Comparison of ENCODE assay signal across 8 mouse cellular contexts in the genomic region with DNA sequence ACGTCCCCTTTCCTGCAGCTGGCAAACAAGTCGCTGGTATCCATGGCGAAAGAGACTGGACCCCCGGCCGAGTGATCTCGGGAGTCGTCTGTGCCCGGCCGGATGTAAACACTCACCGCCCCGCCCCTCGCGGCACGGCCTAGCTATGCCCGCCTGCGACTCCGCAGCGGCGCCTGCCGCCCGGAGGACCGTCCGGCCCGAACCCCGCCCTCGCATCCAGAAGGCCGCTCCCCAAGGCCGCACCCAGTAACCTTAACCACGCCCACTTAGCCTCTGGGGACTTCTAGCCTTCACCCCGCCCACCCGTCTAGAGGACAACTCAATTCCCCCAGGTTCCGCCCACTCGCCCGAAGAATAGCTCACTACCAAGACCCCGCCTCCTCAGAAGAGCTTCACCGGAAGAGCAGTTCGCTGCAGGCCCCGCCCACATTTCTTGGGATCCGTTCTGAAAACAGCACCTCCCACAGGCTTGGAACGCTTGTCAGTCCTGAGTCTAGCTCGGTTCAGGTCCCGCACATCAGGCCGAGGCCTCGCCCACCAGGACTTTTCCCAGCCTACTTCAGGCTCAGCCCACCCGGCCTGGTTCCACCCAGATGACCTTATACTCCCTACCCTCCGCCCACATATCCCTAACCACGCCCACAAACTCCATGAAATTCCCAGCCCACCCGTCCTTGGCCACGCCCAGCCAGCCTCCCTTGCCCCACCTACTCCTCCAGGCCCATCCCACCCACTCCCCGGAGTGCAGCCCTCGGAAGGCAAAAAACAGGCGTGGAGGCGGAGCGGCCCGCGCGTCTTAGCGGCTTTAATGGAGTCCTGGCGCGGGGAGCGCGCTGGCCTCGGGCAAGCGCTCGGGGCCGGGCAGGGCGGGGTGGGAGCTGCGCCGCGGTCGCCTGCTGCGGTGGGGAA. TPM values are rescaled to one million over a fixed set of nuclear protein-coding genes. Genes with fewer than 3 reads are reported as not detected.
A peak's percentile ranks its signal among the peaks of the same experiment; 100 is the strongest.
DNase-seq lines count a peak whose midpoint lies in the region; ATAC-seq and TF ChIP-seq lines count a peak whose summit lies in the region.

Gene Abtb1, minus strand, starts transcription at position 204 of the 909 bp plus-strand sequence.

- peak; percentile 66 for TF ChIP-seq CTCF in kidney, postnatal 0 days (IDR thresholded peaks at IDR 0.05; ENCODE audit: low read depth)

- H3K27me3 ChIP-seq in heart, embryonic 12.5 days (replicated peaks): no peaks in the 10 kb centered on the region
- H3K27me3 ChIP-seq in kidney, postnatal 0 days (ENCODE audit: insufficient read depth, low read length): no peaks in the 10 kb centered on the region
- H3K27me3 ChIP-seq in liver, embryonic 11.5 days (replicated peaks; ENCODE audit: control insufficient read depth, insufficient read depth, low read length): no peaks in the 10 kb centered on the region
- H3K27me3 ChIP-seq in stomach, embryonic 14.5 days (ENCODE audit: control insufficient read depth, insufficient read depth, low read length): no peaks in the 10 kb centered on the region

- H3K27ac ChIP-seq in heart, embryonic 12.5 days (ENCODE audit: poor library complexity, severe bottlenecking): peak within 1 kb of the TSS; percentile 89
- H3K27ac ChIP-seq in kidney, postnatal 0 days: peak within 1 kb of the TSS; percentile 93
- peak within 1 kb of the TSS; percentile 70 for H3K27ac ChIP-seq in liver, embryonic 11.5 days (ENCODE audit: low read depth, low read length)
- H3K27ac ChIP-seq in stomach, embryonic 14.5 days (ENCODE audit: low read length): peak within 1 kb of the TSS; percentile 77

- peak; percentile 78 for ATAC-seq in erythroid progenitor cell, adult 5-6 weeks (replicated peaks; ENCODE audit: low FRiP score, poor library complexity, severe bottlenecking)
- peak; percentile 95 for ATAC-seq in heart, embryonic 12.5 days (ENCODE audit: insufficient number of reproducible peaks, low FRiP score)
- peak; percentile 96 for ATAC-seq in kidney, postnatal 0 days (replicated peaks; ENCODE audit: low FRiP score, low read depth)
- ATAC-seq in liver, embryonic 11.5 days (replicated peaks; ENCODE audit: low FRiP score): peak; percentile 90
- peak; percentile 97 for ATAC-seq in stomach, embryonic 14.5 days (ENCODE audit: insufficient number of reproducible peaks, insufficient read depth, low FRiP score, low read depth)

- H3K36me3 ChIP-seq in heart, embryonic 12.5 days: peaks cover 25% of the 10 kb centered on the region
- peaks cover 24% of the 10 kb centered on the region for H3K36me3 ChIP-seq in kidney, postnatal 0 days (ENCODE audit: insufficient read depth, low read length)
- peaks cover 5% of the 10 kb centered on the region for H3K36me3 ChIP-seq in liver, embryonic 11.5 days (ENCODE audit: control insufficient read depth, insufficient read depth, low read length)
- peaks cover 18% of the 10 kb centered on the region for H3K36me3 ChIP-seq in stomach, embryonic 14.5 days (ENCODE audit: control insufficient read depth, insufficient read depth, low read length)

- H3K4me1 ChIP-seq in heart, embryonic 12.5 days (replicated peaks): peaks cover 20% of the 10 kb centered on the region
- H3K4me1 ChIP-seq in kidney, postnatal 0 days (replicated peaks; ENCODE audit: insufficient read depth, low read length): peaks cover 8% of the 10 kb centered on the region
- peaks cover 13% of the 10 kb centered on the region for H3K4me1 ChIP-seq in liver, embryonic 11.5 days (replicated peaks; ENCODE audit: control insufficient read depth, insufficient read depth, low read length)
- H3K4me1 ChIP-seq in stomach, embryonic 14.5 days (ENCODE audit: control insufficient read depth, insufficient read depth, low read length): peaks cover 17% of the 10 kb centered on the region

- DNase-seq in CD4-positive helper T cell, adult 2 months (ENCODE audit: low read depth, low spot score): peak; percentile 99
- DNase-seq in brain, embryonic 18.5 days (ENCODE audit: low read depth, low spot score): peak; percentile 98
- DNase-seq in kidney, postnatal 0 days (ENCODE audit: low spot score): peak; percentile 100
- peak; percentile 98 for DNase-seq in liver, embryonic 11.5 days (ENCODE audit: low spot score)
- DNase-seq in naive thymus-derived CD4-positive, alpha-beta T cell, adult 2 months (ENCODE audit: low read depth): peak; percentile 99

- peak within 1 kb of the TSS; percentile 89 for H3K4me3 ChIP-seq in heart, embryonic 12.5 days
- peak within 1 kb of the TSS; percentile 69 for H3K4me3 ChIP-seq in kidney, postnatal 0 days (replicated peaks; ENCODE audit: low read depth, low read length)
- peak within 1 kb of the TSS; percentile 84 for H3K4me3 ChIP-seq in liver, embryonic 11.5 days (ENCODE audit: low read depth, low read length)
- H3K4me3 ChIP-seq in stomach, embryonic 14.5 days (ENCODE audit: low read depth, low read length): peak within 1 kb of the TSS; percentile 80

- WGBS in heart, embryonic 12.5 days: under 1% methylated on average over 69 of the region's 72 CpGs
- under 1% methylated on average over 72 of the region's 72 CpGs for WGBS in kidney, postnatal 0 days
- WGBS in liver, embryonic 11.5 days: under 1% methylated on average over 68 of the region's 72 CpGs
- under 1% methylated on average over 67 of the region's 72 CpGs for WGBS in stomach, embryonic 14.5 days

- H3K9ac ChIP-seq in heart, embryonic 12.5 days: peak within 1 kb of the TSS; percentile 94
- H3K9ac ChIP-seq in kidney, postnatal 0 days (ENCODE audit: low read depth, low read length): peak within 1 kb of the TSS; percentile 82
- H3K9ac ChIP-seq in liver, embryonic 11.5 days (ENCODE audit: low read depth, low read length): peak within 1 kb of the TSS; percentile 85
- H3K9ac ChIP-seq in stomach, embryonic 14.5 days (replicated peaks; ENCODE audit: low read depth, low read length): peak within 1 kb of the TSS; percentile 80

- H3K4me2 ChIP-seq in heart, embryonic 12.5 days: peak within 1 kb of the TSS; percentile 96
- H3K4me2 ChIP-seq in kidney, postnatal 0 days (ENCODE audit: low read length): peak within 1 kb of the TSS; percentile 95
- H3K4me2 ChIP-seq in liver, embryonic 11.5 days: peak within 1 kb of the TSS; percentile 93
- peak within 1 kb of the TSS; percentile 85 for H3K4me2 ChIP-seq in stomach, embryonic 14.5 days (replicated peaks; ENCODE audit: low read depth, low read length)

- H3K9me3 ChIP-seq in heart, embryonic 12.5 days (replicated peaks): no peaks in the 10 kb centered on the region
- H3K9me3 ChIP-seq in kidney, postnatal 0 days (replicated peaks; ENCODE audit: low read length): no peaks in the 10 kb centered on the region
- H3K9me3 ChIP-seq in liver, embryonic 11.5 days (ENCODE audit: control insufficient read depth, low read length): no peaks in the 10 kb centered on the region
- no peaks in the 10 kb centered on the region for H3K9me3 ChIP-seq in stomach, embryonic 14.5 days (ENCODE audit: control insufficient read depth, low read depth, low read length)

RNA-seq across cellular contexts. Expression of gene Abtb1, which starts in this region (rescaled TPM):
- 49.4 and 49.9 TPM in 2 replicates for total RNA-seq in erythroid progenitor cell, adult 5-6 weeks (2015; ENCODE audit: low replicate concordance)
- total RNA-seq in erythroid progenitor cell, adult 5-6 weeks (2017; ENCODE audit: low replicate concordance): 112 and 178 TPM in 2 replicates
- 22.0 and 24.2 TPM in 2 replicates for polyA plus RNA-seq in heart, embryonic 12.5 days (2016; fragmentation: Nextera tagmentation; extraction: Ambion mirVana)
- 41.0 and 42.8 TPM in 2 replicates for polyA plus RNA-seq in kidney, postnatal 0 days (2015; fragmentation: Nextera tagmentation; extraction: Ambion mirVana)
- polyA plus RNA-seq in liver, embryonic 11.5 days (2014; fragmentation: Nextera tagmentation; extraction: Ambion mirVana): 24.9 and 26.7 TPM in 2 replicates
- 23.4 and 24.1 TPM in 2 replicates for polyA plus RNA-seq in stomach, embryonic 14.5 days (2014; fragmentation: Nextera tagmentation; extraction: Ambion mirVana)

Comparison
In these comparisons a context has a peak if more than half of its experiments do, and no peak if none do; other contexts are left out.
1. Peak in every context shown above with its lines: DNase-seq, ATAC-seq, H3K4me3 ChIP-seq and H3K27ac ChIP-seq.